Mouse (Mus musculus) heart, adult 2 months (tissue): Measurements from ENCODE around the gene Sorbs1.

ENCODE experiments used
- CTCF ChIP-seq: fragments of 200-600 bp; IDR thresholded peaks from 2 replicates; pipeline ENCODE4 v1.8.1; 2022; ENCODE audit warnings: antibody characterized with exemption, mild to moderate bottlenecking, moderate library complexity
- EP300 ChIP-seq: fragments of 200-500 bp; IDR thresholded peaks from 2 replicates; pipeline ENCODE4 v1.6.1; 2011; ENCODE audit warnings: low read depth, low read length, control low read depth; ENCODE audit not compliant: insufficient read depth
- POLR2A ChIP-seq: fragments of 200-500 bp; IDR thresholded peaks from 2 replicates; pipeline ENCODE4 v1.6.1; 2011; ENCODE audit warnings: mild to moderate bottlenecking, low read depth, low read length, control low read depth; ENCODE audit not compliant: insufficient read depth

- no peak for TF ChIP-seq CTCF
- TF ChIP-seq EP300 = no peak
- no peak for TF ChIP-seq POLR2A
Measured at GRCm38 (mm10) chr19:40508851-40509250, 4.7 kb downstream of the Sorbs1 start.
